Mouse (Mus musculus) heart, embryonic 16.5 days (tissue): ENCODE results near the gene N4bp1. TPM values are rescaled to one million over a fixed set of nuclear protein-coding genes. Genes with fewer than 3 reads are reported as not detected.

Source experiments
- ATAC-seq: fragments of 200-750 bp; cut with Nextera tagmentation; replicated peaks from 2 replicates; pipeline ENCODE4 v1.8.0; 2017; ENCODE audit warnings: moderate number of reproducible peaks; ENCODE audit not compliant: insufficient read depth, low FRiP score; ENCODE audit errors: extremely low read depth
- H3K27ac ChIP-seq: fragments of 300-500 bp; sonication (generic); 2 replicates; pipeline ENCODE4 v1.5.1; 2014; ENCODE audit warnings: mild to moderate bottlenecking, low read length, control low read depth, moderate library complexity
- H3K27me3 ChIP-seq: fragments of 300-500 bp; sonication (generic); 2 replicates; pipeline ENCODE4 v1.6.1; 2014; ENCODE audit warnings: low read length, mixed read lengths; ENCODE audit not compliant: control insufficient read depth, insufficient read depth
- H3K36me3 ChIP-seq: fragments of 300-500 bp; sonication (generic); 2 replicates; pipeline ENCODE4 v1.6.1; 2014; ENCODE audit not compliant: control insufficient read depth, insufficient read depth
- H3K4me1 ChIP-seq: fragments of 300-500 bp; sonication (generic); 2 replicates; pipeline ENCODE4 v1.6.1; 2014; ENCODE audit warnings: low read length, mixed read lengths; ENCODE audit not compliant: control insufficient read depth, insufficient read depth
- H3K4me2 ChIP-seq: fragments of 300-500 bp; sonication (generic); 2 replicates; pipeline ENCODE4 v1.6.1; 2014; ENCODE audit warnings: low read depth, mild to moderate bottlenecking, control low read depth, low read length
- H3K4me3 ChIP-seq: fragments of 300-500 bp; sonication (generic); 2 replicates; pipeline ENCODE4 v1.5.1; 2014; ENCODE audit warnings: mild to moderate bottlenecking, control low read depth, low read length
- H3K9ac ChIP-seq: fragments of 300-500 bp; sonication (generic); 2 replicates; pipeline ENCODE4 v1.6.1; 2014; ENCODE audit warnings: low read length, control low read depth
- H3K9me3 ChIP-seq: fragments of 300-500 bp; sonication (generic); replicated peaks from 2 replicates; pipeline ENCODE4 v1.6.1; 2016; ENCODE audit warnings: low read length; ENCODE audit not compliant: control insufficient read depth
- WGBS: fragments of 180-500 bp; shearing (Covaris S2); extraction: QIAGEN DNeasy Blood & Tissue Kit; methylation state at CpG from one replicate; pipeline ENCODE4 v1.1.7; 2014; 5-methylcytosine and 5-hydroxymethylcytosine counted together
- polyA plus RNA-seq: library from polyadenylated mRNA; unstranded; fragments of >200 nt; fragmentation: Nextera tagmentation; extraction: Ambion mirVana; gene quantifications from 2 replicates; pipeline ENCODE4 v1.2.1, GENCODE M21; 2015

Gene N4bp1
- polyA plus RNA-seq, 1 experiment from 2014 or later, result 5.8 TPM

DNA sequence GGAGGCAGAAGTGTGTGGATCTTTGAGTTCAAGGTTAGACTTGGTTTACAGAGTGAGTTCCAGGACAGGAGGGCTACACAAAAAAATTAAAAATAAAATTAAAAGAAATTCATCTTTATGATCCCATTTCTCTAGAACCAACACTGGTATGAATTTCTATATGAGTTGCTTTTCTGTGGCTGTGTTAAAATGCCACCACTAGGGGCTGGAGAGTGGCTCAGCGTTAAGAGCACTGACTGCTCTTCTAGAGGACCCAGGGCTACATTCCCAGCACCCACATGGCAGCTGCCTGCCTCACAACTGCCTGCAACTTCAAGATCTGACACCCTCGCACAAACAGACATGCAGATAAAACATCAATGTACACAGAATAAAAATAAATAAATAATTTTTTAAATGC lies 56.1 kb downstream of the N4bp1 start:
- Histone ChIP-seq H3K4me3 (no peak overlapping the region), H3K4me2 (no peak overlapping the region), H3K36me3 (no peaks in the 10 kb centered on the region), H3K27me3 (no peaks in the 10 kb centered on the region), H3K9me3 (no peaks in the 10 kb centered on the region), H3K4me1 (no peaks in the 10 kb centered on the region), H3K9ac (no peak overlapping the region), H3K27ac (no peak overlapping the region)
- 61% methylated on average over 2 of the region's 2 CpGs for WGBS
- no peak for ATAC-seq

DNA sequence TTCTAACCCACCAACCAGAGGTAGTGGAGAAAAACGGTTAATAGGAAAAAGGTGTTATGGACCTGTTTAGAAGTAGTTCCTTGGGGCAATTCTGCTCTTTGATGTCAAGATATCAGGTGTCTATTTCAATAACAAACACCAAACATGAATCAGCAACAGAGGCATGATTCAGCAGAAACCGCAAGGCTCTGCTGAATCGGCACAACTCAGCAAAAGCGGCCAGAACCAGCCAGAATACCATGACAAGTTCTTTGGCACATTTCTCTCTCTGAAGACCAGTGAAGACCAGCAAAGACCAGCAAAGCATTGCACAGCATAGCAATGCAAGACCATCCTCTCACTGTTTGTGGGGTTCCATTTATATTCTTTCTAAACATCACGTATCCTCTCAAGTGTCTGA lies 57.9 kb downstream of the N4bp1 start:
- no peaks in the 10 kb centered on the region for H3K27me3 ChIP-seq
- no peak overlapping the region for H3K9ac ChIP-seq
- no peak overlapping the region for H3K4me3 ChIP-seq
- no peaks in the 10 kb centered on the region for H3K4me1 ChIP-seq
- ATAC-seq, result no peak
- 83% methylated on average over 5 of the region's 5 CpGs for WGBS
- no peaks in the 10 kb centered on the region for H3K36me3 ChIP-seq
- no peak overlapping the region for H3K27ac ChIP-seq
- no peak overlapping the region for H3K4me2 ChIP-seq
- H3K9me3 ChIP-seq, result no peaks in the 10 kb centered on the region

DNA sequence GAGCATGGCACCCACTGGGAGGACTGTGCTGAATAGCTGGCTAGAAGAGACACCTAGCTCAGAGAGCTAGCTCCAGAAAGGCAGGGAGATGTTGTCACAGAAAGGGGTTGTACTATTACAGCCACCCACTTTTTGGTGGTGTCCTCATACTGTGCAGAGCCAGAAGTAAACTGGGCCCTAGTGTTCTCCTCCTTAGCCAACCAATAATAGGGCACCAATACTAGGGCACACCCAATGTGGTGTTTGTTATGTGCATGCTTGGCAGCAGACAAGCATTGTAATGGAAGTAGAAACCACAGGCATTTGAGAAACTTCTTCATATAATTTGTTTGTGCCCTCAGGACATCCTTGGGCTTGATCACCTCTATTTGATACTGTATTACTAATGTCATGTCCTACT lies 58.5 kb downstream of the N4bp1 start:
- Histone ChIP-seq H3K9ac (no peak overlapping the region), H3K4me2 (no peak overlapping the region), H3K27ac (no peak overlapping the region), H3K9me3 (no peaks in the 10 kb centered on the region), H3K27me3 (no peaks in the 10 kb centered on the region), H3K36me3 (no peaks in the 10 kb centered on the region), H3K4me1 (no peaks in the 10 kb centered on the region), H3K4me3 (no peak overlapping the region)
- no peak for ATAC-seq

DNA sequence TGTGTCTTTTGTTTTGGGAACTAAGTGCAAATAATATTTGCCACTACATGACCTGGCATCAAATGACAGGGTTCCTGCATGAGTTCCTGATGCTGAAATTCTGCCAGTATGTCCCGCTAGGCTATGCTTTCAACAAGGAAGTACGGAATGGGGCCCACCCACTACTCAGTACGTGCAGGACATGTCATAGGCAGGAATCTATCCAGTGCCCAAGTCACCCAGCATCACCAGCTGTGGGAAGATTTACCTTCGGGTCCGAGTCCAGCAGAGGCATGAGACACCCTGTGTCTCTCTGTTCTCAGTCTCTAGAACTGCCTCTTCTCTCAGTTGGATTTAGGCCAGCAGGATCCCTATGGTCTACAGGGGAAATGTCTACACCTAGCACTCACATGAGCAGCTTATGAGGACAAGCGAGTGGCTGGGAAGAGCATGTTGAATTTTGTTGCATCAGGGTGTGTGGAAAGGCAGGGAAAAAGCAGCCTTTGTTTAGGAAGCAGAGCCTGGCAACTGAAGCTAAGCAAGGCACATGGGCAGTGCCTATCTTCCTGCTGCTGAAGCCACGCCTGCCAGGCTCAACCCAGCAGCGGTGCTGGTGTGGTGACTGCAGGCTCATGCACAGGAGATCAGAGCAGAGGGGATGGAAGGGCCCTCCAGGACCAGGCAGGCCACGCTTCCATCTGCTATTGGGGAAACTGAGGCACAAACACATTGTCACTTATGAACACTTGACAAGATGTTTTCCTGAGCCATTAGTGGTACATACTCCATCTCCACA lies 59.2 kb downstream of the N4bp1 start:
- WGBS, result 68% methylated on average over 9 of the region's 9 CpGs
- H3K4me3 ChIP-seq, result no peak overlapping the region
- H3K9me3 ChIP-seq, result no peaks in the 10 kb centered on the region
- H3K27me3 ChIP-seq, result no peaks in the 10 kb centered on the region
- no peak overlapping the region for H3K4me2 ChIP-seq
- no peak for ATAC-seq
- H3K9ac ChIP-seq, result no peak overlapping the region
- no peaks in the 10 kb centered on the region for H3K36me3 ChIP-seq
- H3K27ac ChIP-seq, result no peak overlapping the region
- no peaks in the 10 kb centered on the region for H3K4me1 ChIP-seq

DNA sequence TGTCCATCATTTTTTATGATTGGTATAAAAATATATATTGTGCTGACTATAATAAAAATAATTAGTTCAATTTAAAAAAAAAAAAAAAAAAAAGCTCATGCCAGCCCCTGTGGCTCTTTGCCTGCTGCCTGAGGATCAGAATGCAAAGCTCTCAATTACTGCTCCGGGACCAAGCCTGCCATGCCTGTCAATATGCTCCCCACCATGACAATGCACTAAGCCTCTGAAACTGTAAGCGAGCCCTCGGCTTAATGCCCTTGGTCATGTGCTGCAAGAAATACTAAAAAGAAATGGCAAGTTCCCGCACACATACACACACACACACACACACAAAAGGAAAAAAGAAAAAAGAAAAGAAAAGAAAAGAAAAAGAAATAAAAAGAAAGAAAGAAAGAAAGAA lies 60.3 kb downstream of the N4bp1 start:
- Histone ChIP-seq H3K4me1 (no peaks in the 10 kb centered on the region; the same call in 1 of the 2 replicates), H3K27me3 (no peaks in the 10 kb centered on the region), H3K9me3 (no peaks in the 10 kb centered on the region), H3K9ac (no peak overlapping the region), H3K4me3 (no peak overlapping the region), H3K27ac (no peak overlapping the region), H3K4me2 (no peak overlapping the region), H3K36me3 (no peaks in the 10 kb centered on the region)
- no peak for ATAC-seq
- WGBS, result 71% methylated on average over 4 of the region's 4 CpGs

DNA sequence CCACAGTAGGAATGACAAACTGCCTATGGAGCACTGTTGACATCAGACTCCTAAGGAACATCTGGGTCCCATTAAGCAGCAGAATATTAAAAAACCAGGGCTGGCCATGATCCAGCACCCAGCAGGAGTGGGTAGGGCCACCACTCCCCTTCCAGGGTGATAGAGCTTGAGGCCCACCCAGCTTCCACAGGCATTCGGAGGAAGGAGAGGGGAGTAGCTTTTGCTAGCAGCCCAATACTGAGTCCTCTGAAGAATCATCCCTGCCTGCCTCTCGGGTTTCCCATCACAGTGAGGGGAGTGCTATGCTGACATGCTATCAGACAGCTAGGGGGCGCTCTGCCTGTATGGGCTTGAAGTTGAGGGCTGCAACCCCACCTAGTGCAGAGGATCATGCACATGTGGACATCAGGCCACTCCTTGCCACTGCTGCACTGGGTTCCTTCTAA lies 64.3 kb downstream of the N4bp1 start:
- H3K9ac ChIP-seq, result no peak overlapping the region
- 11% methylated on average over 3 of the region's 3 CpGs for WGBS
- no peak overlapping the region for H3K4me2 ChIP-seq
- no peak overlapping the region for H3K27ac ChIP-seq
- no peaks in the 10 kb centered on the region for H3K27me3 ChIP-seq
- no peak overlapping the region for H3K4me3 ChIP-seq
- H3K9me3 ChIP-seq, result no peaks in the 10 kb centered on the region
- no peak for ATAC-seq
- H3K36me3 ChIP-seq, result no peaks in the 10 kb centered on the region
- no peaks in the 10 kb centered on the region; the same call in 1 of the 2 replicates for H3K4me1 ChIP-seq

DNA sequence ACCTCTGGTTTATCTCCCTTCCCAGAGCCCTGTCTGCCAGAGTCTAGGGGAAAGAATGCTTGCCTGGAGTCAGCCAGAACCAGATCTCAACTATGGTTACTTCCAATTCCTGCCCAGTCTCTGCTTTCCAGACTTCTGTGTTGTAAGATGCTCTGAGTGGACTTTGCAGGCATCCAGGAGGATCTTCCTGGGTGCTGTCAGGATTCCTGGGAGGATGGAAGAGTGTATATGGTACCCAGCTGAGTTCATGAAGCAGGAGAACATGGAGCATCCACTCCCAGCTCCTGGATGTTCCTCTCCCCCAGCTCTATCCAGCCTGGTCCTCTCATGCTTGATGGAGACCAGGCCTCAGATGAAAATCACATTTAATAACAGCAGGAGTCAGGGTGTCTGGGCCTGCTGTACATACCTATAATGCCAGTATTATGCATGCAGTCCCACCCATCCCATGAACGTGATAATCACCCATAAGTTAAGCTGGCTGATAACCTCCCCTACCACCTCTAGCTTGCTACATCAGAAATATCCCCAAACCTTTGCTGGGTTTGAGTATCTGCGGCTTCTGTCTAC lies 64.8 kb downstream of the N4bp1 start:
- Histone ChIP-seq H3K9ac (no peak overlapping the region), H3K4me2 (no peak overlapping the region), H3K9me3 (no peaks in the 10 kb centered on the region), H3K27me3 (no peaks in the 10 kb centered on the region), H3K4me3 (no peak overlapping the region), H3K4me1 (no peaks in the 10 kb centered on the region; the same call in 1 of the 2 replicates), H3K36me3 (no peaks in the 10 kb centered on the region), H3K27ac (no peak overlapping the region)
- WGBS, result 48% methylated on average over 2 of the region's 2 CpGs
- no peak for ATAC-seq

DNA sequence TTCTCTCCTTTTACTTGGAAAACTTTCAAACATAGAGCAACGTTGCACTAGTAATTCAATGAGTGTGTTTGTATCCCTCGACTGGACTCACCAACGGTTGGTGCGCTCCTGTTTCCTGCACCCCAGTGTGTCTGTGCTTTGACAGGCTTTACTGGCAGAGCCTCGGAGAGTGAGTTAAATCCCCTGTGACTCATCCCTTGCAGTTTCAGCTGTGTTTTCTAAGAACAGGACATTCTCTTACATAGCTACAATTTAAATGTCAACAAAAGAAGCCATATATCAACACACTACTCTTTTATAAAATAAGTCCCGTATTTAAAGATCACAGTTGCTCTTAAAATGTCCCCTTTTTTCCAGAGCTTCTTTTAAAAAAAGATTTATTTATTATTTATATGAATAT lies 65.6 kb downstream of the N4bp1 start:
- Histone ChIP-seq H3K9me3 (no peaks in the 10 kb centered on the region), H3K4me2 (no peak overlapping the region), H3K4me3 (no peak overlapping the region), H3K36me3 (no peaks in the 10 kb centered on the region), H3K27ac (no peak overlapping the region), H3K4me1 (no peaks in the 10 kb centered on the region; the same call in 1 of the 2 replicates), H3K27me3 (no peaks in the 10 kb centered on the region), H3K9ac (no peak overlapping the region)
- 54% methylated on average over 6 of the region's 6 CpGs for WGBS
- ATAC-seq, result no peak
